Mouse (Mus musculus) thymus, postnatal 10 days (tissue): ENCODE results near the gene Hecw2.

ENCODE experiments used
- DNase-seq, 2 experiments: peaks; one replicate each; pipeline ENCODE4 v3.0.0; 2021; ENCODE audit warnings: low spot score in 2 of 2

The Hecw2 gene

GRCm38 (mm10) chr1:53838182-53838859 is 356.6 kb downstream of the Hecw2 start:
- no peak for DNase-seq

- DNase-seq = no peak
Measured at GRCm38 (mm10) chr1:53830286-53830685, 364.7 kb downstream of the Hecw2 start.

GRCm38 (mm10) chr1:53829089-53829488 is 365.9 kb downstream of the Hecw2 start:
- no peak for DNase-seq

- peak in 1 of 2 experiments; percentile 11 for DNase-seq
Measured at GRCm38 (mm10) chr1:53824446-53825337, 370.3 kb downstream of the Hecw2 start.

- peak; percentile 51 to 55 for DNase-seq
Measured at GRCm38 (mm10) chr1:53823687-53824445, 371.1 kb downstream of the Hecw2 start.

- no peak for DNase-seq
Measured at GRCm38 (mm10) chr1:53821983-53822382, 373.0 kb downstream of the Hecw2 start.

- no peak for DNase-seq
Measured at GRCm38 (mm10) chr1:53820041-53820632, 374.8 kb downstream of the Hecw2 start.

- DNase-seq = no peak
Measured at GRCm38 (mm10) chr1:53818072-53818862, 376.7 kb downstream of the Hecw2 start.

- no peak for DNase-seq
Measured at GRCm38 (mm10) chr1:53816353-53816752, 378.6 kb downstream of the Hecw2 start.

GRCm38 (mm10) chr1:53814077-53814705 is 380.8 kb downstream of the Hecw2 start:
- peak in 1 of 2 experiments; percentile 15 for DNase-seq

- no peak for DNase-seq
Measured at GRCm38 (mm10) chr1:53811919-53812318, 383.0 kb downstream of the Hecw2 start.

GRCm38 (mm10) chr1:53808229-53808628 is 386.7 kb downstream of the Hecw2 start:
- DNase-seq = no peak

- DNase-seq = no peak
Measured at GRCm38 (mm10) chr1:53797811-53798210, 397.2 kb downstream of the Hecw2 start.

- DNase-seq = peak in 1 of 2 experiments; percentile 17
Measured at GRCm38 (mm10) chr1:53797074-53797473, 397.9 kb downstream of the Hecw2 start.

- DNase-seq = no peak
Measured at GRCm38 (mm10) chr1:53796271-53796670, 398.7 kb downstream of the Hecw2 start.

GRCm38 (mm10) chr1:53795591-53795990 is 399.4 kb downstream of the Hecw2 start:
- DNase-seq = no peak

- DNase-seq = no peak
Measured at GRCm38 (mm10) chr1:53795081-53795480, 399.9 kb downstream of the Hecw2 start.

- no peak for DNase-seq
Measured at GRCm38 (mm10) chr1:53794279-53794678, 400.7 kb downstream of the Hecw2 start.

- DNase-seq = peak; percentile 75 to 83
Measured at GRCm38 (mm10) chr1:53791343-53791742, 403.6 kb downstream of the Hecw2 start.

- peak; percentile 89 to 93 for DNase-seq
Measured at GRCm38 (mm10) chr1:53784721-53785418, 410.1 kb downstream of the Hecw2 start, which contains the start of gene Stk17b. Gene Stk17b, minus strand, starts transcription at chr1:53785224.
